Mouse (Mus musculus): ENCODE data around the gene Ybx1. TPM values are rescaled to one million over a fixed set of nuclear protein-coding genes. Genes with fewer than 3 reads are reported as not detected.

Ybx1 gene
- polyA plus RNA-seq, 1 experiment, result 821 TPM

DNA sequence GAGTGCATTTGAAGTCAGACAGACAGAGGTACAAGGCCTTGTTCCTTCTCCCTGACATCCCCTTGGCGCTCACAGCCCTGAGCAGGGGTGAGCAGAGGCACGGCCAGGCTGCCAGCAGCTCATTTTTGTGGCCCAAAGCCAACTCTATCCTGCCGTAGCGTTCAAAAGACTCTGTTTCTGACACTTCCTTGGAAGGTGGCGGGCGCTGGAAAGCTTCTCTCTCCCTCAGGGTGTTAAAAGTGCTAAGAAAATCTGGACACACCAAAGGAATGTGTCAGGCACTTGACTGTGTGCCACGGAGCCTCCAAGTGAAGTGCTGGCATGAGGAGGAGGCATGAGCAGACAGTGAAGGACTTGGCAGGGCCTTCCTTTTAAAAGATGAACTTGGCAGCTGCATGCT is 48.8 kb downstream of the Ybx1 start:
- Histone ChIP-seq H3K27me3 (ENCODE audit: control insufficient read depth, insufficient read depth, low read length) (no peaks in the 10 kb centered on the region), H3K4me3 (ENCODE audit: control insufficient read depth, low read depth, low read length) (no peak overlapping the region), H3K4me1 (ENCODE audit: control insufficient read depth, insufficient read depth, low read length) (no peaks in the 10 kb centered on the region), H3K27ac (ENCODE audit: control insufficient read depth, insufficient read depth, low read depth, low read length) (0 out of 2 replicates have a peak overlapping the region, but pooled peaks have one; percentile 5), H3K36me3 (ENCODE audit: control insufficient read depth, insufficient read depth, low read length) (no peaks in the 10 kb centered on the region)
- TF ChIP-seq CTCF (IDR thresholded peaks at IDR 0.05; ENCODE audit: control insufficient read depth, insufficient read depth, insufficient replicate concordance, low read depth, low read length) (no peak), POLR2A (IDR thresholded peaks at IDR 0.05; ENCODE audit: control insufficient read depth, low read depth, low read length) (no peak)

DNA sequence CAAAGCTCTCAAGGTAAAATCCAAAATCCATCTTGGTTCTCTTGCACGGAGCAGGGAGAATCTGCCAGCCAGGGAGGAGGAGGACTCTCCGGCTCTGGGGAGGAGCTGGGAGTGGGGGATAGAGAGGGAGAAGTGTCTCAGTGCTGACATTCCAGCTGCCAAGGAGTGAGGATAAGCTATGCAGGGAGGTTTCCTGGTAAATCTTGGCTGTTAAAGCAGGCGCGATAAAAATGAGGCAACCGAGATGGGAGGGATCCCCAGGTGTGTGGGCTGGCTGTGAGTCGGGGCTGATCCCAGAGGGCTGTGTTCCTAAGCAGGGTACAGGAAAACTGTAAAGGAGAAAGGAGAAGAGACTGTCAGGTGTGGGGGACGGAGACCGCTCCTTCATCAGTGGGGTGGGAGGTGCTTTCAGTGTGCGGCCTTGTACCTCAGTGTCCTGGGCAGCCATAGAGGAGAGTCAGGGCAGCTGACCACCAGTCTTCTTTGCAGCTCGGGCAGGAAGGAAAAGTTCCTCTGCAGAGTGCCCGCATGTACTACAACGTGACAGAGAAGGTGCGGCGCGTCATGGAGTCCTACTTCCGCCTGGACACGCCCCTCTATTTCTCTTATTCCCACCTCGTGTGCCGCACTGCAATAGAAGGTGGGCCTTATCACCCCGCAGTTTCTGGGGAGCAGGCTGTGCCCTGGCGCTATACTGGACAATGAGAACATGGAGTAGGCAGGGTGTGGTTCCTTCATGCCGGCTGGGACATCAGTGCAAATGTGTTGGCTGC is 49.8 kb downstream of the Ybx1 start:
- Histone ChIP-seq H3K4me3 (ENCODE audit: control insufficient read depth, low read depth, low read length) (no peak overlapping the region), H3K36me3 (ENCODE audit: control insufficient read depth, insufficient read depth, low read length) (no peaks in the 10 kb centered on the region), H3K4me1 (ENCODE audit: control insufficient read depth, insufficient read depth, low read length) (no peaks in the 10 kb centered on the region), H3K27ac (ENCODE audit: control insufficient read depth, insufficient read depth, low read depth, low read length) (no peak overlapping the region), H3K27me3 (ENCODE audit: control insufficient read depth, insufficient read depth, low read length) (no peaks in the 10 kb centered on the region)
- TF ChIP-seq CTCF (IDR thresholded peaks at IDR 0.05; ENCODE audit: control insufficient read depth, insufficient read depth, insufficient replicate concordance, low read depth, low read length) (no peak), POLR2A (IDR thresholded peaks at IDR 0.05; ENCODE audit: control insufficient read depth, low read depth, low read length) (no peak)

DNA sequence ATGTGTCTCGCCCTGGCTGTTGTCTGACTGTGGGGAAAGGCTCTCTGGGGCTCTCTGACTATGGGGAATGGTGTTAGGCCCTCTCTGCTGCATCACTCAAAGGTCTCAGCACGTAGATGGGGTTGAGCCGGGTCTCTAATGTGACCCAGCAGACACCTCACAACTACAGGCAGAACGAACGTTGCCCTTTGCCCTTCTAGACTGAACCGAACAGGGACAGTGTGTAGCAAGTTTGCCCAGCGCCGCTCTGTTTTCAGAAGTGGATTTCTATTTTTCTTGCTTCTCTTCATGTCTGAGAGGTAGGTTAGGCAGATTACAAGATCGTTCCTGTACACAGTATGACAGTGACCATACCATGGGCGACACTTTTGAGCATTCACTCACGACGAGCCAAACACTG is 51.8 kb downstream of the Ybx1 start:
- H3K27ac ChIP-seq (ENCODE audit: control insufficient read depth, insufficient read depth, low read depth, low read length), result no peak overlapping the region
- no peaks in the 10 kb centered on the region for H3K27me3 ChIP-seq (ENCODE audit: control insufficient read depth, insufficient read depth, low read length)
- H3K4me3 ChIP-seq (ENCODE audit: control insufficient read depth, low read depth, low read length), result no peak overlapping the region
- H3K4me1 ChIP-seq (ENCODE audit: control insufficient read depth, insufficient read depth, low read length), result peaks cover 2% of the 10 kb centered on the region; the same call in 1 of the 2 replicates
- TF ChIP-seq CTCF (IDR thresholded peaks at IDR 0.05; ENCODE audit: control insufficient read depth, insufficient read depth, insufficient replicate concordance, low read depth, low read length), result no peak
- no peak for TF ChIP-seq POLR2A (IDR thresholded peaks at IDR 0.05; ENCODE audit: control insufficient read depth, low read depth, low read length)
- no peaks in the 10 kb centered on the region for H3K36me3 ChIP-seq (ENCODE audit: control insufficient read depth, insufficient read depth, low read length)

DNA sequence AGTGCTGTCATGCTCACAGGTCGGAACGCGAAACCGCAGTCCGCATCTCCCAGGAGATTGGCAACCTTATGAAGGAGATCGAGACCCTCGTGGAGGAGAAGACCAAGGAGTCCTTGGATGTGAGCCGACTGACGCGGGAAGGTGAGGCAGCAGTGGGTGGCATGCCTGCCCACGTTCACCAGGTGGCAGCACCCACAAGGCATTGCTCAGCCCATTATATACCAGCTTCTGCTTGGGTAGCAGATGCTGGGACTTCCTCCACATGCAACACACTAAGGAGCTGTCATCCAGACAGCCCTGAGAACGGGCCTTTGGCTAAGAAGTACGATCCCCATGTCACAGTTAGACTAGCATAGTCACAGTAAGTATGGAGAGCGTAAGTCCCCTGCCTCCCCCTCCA is 52.7 kb downstream of the Ybx1 start:
- no peaks in the 10 kb centered on the region for H3K36me3 ChIP-seq (ENCODE audit: control insufficient read depth, insufficient read depth, low read length)

GRCm38 (mm10) chr4:119239181-119239682 is 55.2 kb downstream of the Ybx1 start:
- Histone ChIP-seq H3K4me1 (ENCODE audit: control insufficient read depth, insufficient read depth, low read length) (peaks cover 2% of the 10 kb centered on the region; the same call in 1 of the 2 replicates), H3K27ac (ENCODE audit: control insufficient read depth, insufficient read depth, low read depth, low read length) (no peak overlapping the region), H3K27me3 (ENCODE audit: control insufficient read depth, insufficient read depth, low read length) (no peaks in the 10 kb centered on the region), H3K4me3 (ENCODE audit: control insufficient read depth, low read depth, low read length) (no peak overlapping the region), H3K36me3 (ENCODE audit: control insufficient read depth, insufficient read depth, low read length) (no peaks in the 10 kb centered on the region)
- TF ChIP-seq CTCF (IDR thresholded peaks at IDR 0.05; ENCODE audit: control insufficient read depth, insufficient read depth, insufficient replicate concordance, low read depth, low read length) (no peak), POLR2A (IDR thresholded peaks at IDR 0.05; ENCODE audit: control insufficient read depth, low read depth, low read length) (no peak)

More for the DNA sequence above, 52.7 kb downstream of the Ybx1 start:
- peaks cover 2% of the 10 kb centered on the region; the same call in 1 of the 2 replicates for H3K4me1 ChIP-seq (ENCODE audit: control insufficient read depth, insufficient read depth, low read length)
- TF ChIP-seq CTCF (IDR thresholded peaks at IDR 0.05; ENCODE audit: control insufficient read depth, insufficient read depth, insufficient replicate concordance, low read depth, low read length) (peak; percentile 54; the same call in 1 of the 2 replicates), POLR2A (IDR thresholded peaks at IDR 0.05; ENCODE audit: control insufficient read depth, low read depth, low read length) (no peak)
- H3K4me3 ChIP-seq (ENCODE audit: control insufficient read depth, low read depth, low read length), result no peak overlapping the region
- no peak overlapping the region for H3K27ac ChIP-seq (ENCODE audit: control insufficient read depth, insufficient read depth, low read depth, low read length)
- H3K27me3 ChIP-seq (ENCODE audit: control insufficient read depth, insufficient read depth, low read length), result no peaks in the 10 kb centered on the region

GRCm38 (mm10) chr4:119238661-119239060 is 55.7 kb downstream of the Ybx1 start:
- Histone ChIP-seq H3K4me3 (ENCODE audit: control insufficient read depth, low read depth, low read length) (no peak overlapping the region), H3K36me3 (ENCODE audit: control insufficient read depth, insufficient read depth, low read length) (no peaks in the 10 kb centered on the region), H3K27me3 (ENCODE audit: control insufficient read depth, insufficient read depth, low read length) (no peaks in the 10 kb centered on the region), H3K4me1 (ENCODE audit: control insufficient read depth, insufficient read depth, low read length) (peaks cover 3% of the 10 kb centered on the region), H3K27ac (ENCODE audit: control insufficient read depth, insufficient read depth, low read depth, low read length) (no peak overlapping the region)
- TF ChIP-seq POLR2A (IDR thresholded peaks at IDR 0.05; ENCODE audit: control insufficient read depth, low read depth, low read length) (no peak), CTCF (IDR thresholded peaks at IDR 0.05; ENCODE audit: control insufficient read depth, insufficient read depth, insufficient replicate concordance, low read depth, low read length) (no peak)

GRCm38 (mm10) chr4:119234348-119234747 is 60.1 kb downstream of the Ybx1 start:
- H3K4me3 ChIP-seq (ENCODE audit: control insufficient read depth, low read depth, low read length), result no peak overlapping the region
- H3K36me3 ChIP-seq (ENCODE audit: control insufficient read depth, insufficient read depth, low read length), result no peaks in the 10 kb centered on the region
- H3K4me1 ChIP-seq (ENCODE audit: control insufficient read depth, insufficient read depth, low read length), result peaks cover 8% of the 10 kb centered on the region
- H3K27me3 ChIP-seq (ENCODE audit: control insufficient read depth, insufficient read depth, low read length), result no peaks in the 10 kb centered on the region
- no peak overlapping the region for H3K27ac ChIP-seq (ENCODE audit: control insufficient read depth, insufficient read depth, low read depth, low read length)
- TF ChIP-seq POLR2A (IDR thresholded peaks at IDR 0.05; ENCODE audit: control insufficient read depth, low read depth, low read length), result no peak
- TF ChIP-seq CTCF (IDR thresholded peaks at IDR 0.05; ENCODE audit: control insufficient read depth, insufficient read depth, insufficient replicate concordance, low read depth, low read length), result no peak
